Mouse (Mus musculus) neural tube, embryonic 11.5 days (tissue): ENCODE results near the gene Sh3bp1. TPM values are rescaled to one million over a fixed set of nuclear protein-coding genes. Genes with fewer than 3 reads are reported as not detected.
"Not testable (repeated sequence)": the region's sequence is repeated elsewhere in the genome, so short reads cannot be mapped to it uniquely, and the experiment has no call there.

Experiments
- ATAC-seq: fragments of 200-750 bp; cut with Nextera tagmentation; 2 replicates; pipeline ENCODE4 v1.8.0; 2017; ENCODE audit warnings: moderate number of reproducible peaks, mild to moderate bottlenecking, moderate TSS enrichment, moderate library complexity; ENCODE audit not compliant: insufficient read depth, low FRiP score, low TSS enrichment
- DNase-seq: peaks from one replicate; pipeline ENCODE4 v3.0.0-alpha.2; 2015; ENCODE audit warnings: low spot score
- H3K27ac ChIP-seq: fragments of 300-500 bp; sonication (generic); 2 replicates; pipeline ENCODE4 v1.5.1; 2014; ENCODE audit warnings: low read depth, mild to moderate bottlenecking, low read length
- H3K27me3 ChIP-seq: fragments of 300-500 bp; sonication (generic); 2 replicates; pipeline ENCODE4 v1.6.1; 2014; ENCODE audit warnings: mild to moderate bottlenecking, low read length, mixed read lengths; ENCODE audit not compliant: control insufficient read depth, insufficient read depth
- H3K36me3 ChIP-seq: fragments of 300-500 bp; sonication (generic); 2 replicates; pipeline ENCODE4 v1.6.1; 2014; ENCODE audit warnings: mild to moderate bottlenecking, low read length, moderate library complexity, mixed read lengths; ENCODE audit not compliant: control insufficient read depth, insufficient read depth
- H3K4me1 ChIP-seq: fragments of 300-500 bp; sonication (generic); 2 replicates; pipeline ENCODE4 v1.6.1; 2014; ENCODE audit warnings: low read length, mixed read lengths; ENCODE audit not compliant: control insufficient read depth, insufficient read depth
- H3K4me2 ChIP-seq: fragments of 300-500 bp; sonication (generic); 2 replicates; pipeline ENCODE4 v1.6.1; 2014; ENCODE audit warnings: low read depth, mild to moderate bottlenecking, moderate library complexity
- H3K4me3 ChIP-seq: fragments of 300-500 bp; sonication (generic); 2 replicates; pipeline ENCODE4 v1.5.1; 2014; ENCODE audit warnings: low read depth, low read length
- H3K9ac ChIP-seq: fragments of 300-500 bp; sonication (generic); 2 replicates; pipeline ENCODE4 v1.6.1; 2014; ENCODE audit warnings: mild to moderate bottlenecking, low read length
- H3K9me3 ChIP-seq: fragments of 300-500 bp; sonication (generic); 2 replicates; pipeline ENCODE4 v1.6.1; 2016; ENCODE audit warnings: low read length; ENCODE audit not compliant: control insufficient read depth
- WGBS: fragments of 180-500 bp; shearing (Covaris S2); extraction: QIAGEN DNeasy Blood & Tissue Kit; methylation state at CpG from one replicate; pipeline ENCODE4 v1.1.7; 2014; 5-methylcytosine and 5-hydroxymethylcytosine counted together
- polyA plus RNA-seq: library from polyadenylated mRNA; unstranded; fragments of >200 nt; fragmentation: Nextera tagmentation; extraction: Ambion mirVana; gene quantifications from 2 replicates; pipeline ENCODE4 v1.2.1, GENCODE M21; 2014

Sh3bp1 gene
- polyA plus RNA-seq, 1 experiment from 2014 or later, result 14.4 TPM

- Histone ChIP-seq H3K27ac (0 out of 2 replicates have a peak overlapping the region, but pooled peaks have one; percentile 98), H3K9ac (peak overlapping the region; percentile 88), H3K4me3 (no peak overlapping the region), H3K36me3 (no peaks in the 10 kb centered on the region), H3K4me1 (peaks cover 6% of the 10 kb centered on the region; the same call in 1 of the 2 replicates), H3K4me2 (peak overlapping the region; percentile 88), H3K9me3 (no peaks in the 10 kb centered on the region), H3K27me3 (no peaks in the 10 kb centered on the region)
- ATAC-seq (no peak), DNase-seq (no peak)
- 73% methylated on average over 5 of the region's 5 CpGs for WGBS
These were observed 24.0 kb upstream of the Sh3bp1 start for GRCm38 (mm10) chr15:78875537-78875936.

DNA sequence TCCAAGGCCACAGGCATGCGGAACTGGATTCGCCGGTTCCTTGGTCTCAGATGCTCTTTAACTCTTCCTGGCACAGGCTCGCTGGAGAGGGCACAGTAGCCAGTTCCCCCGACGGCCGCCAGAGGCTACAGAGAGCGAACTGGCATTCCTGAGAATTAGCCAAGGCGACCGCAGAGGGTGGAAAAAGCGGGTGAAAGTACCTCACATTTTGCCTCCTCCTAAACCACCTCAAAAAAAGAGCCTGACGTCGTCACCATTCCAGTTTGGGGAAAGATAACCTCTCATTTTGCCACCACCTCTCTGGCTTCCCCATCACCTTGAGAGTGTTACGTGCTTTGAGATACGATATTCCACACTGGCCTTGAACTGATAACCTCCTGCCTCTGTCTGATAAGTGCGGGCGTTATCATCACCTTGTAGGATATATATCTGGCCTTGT, 23.3 kb upstream of the Sh3bp1 start:
- 5% methylated on average over 17 of the region's 17 CpGs for WGBS
- Histone ChIP-seq H3K9me3 (no peaks in the 10 kb centered on the region), H3K36me3 (no peaks in the 10 kb centered on the region), H3K27me3 (no peaks in the 10 kb centered on the region), H3K4me2 (peak overlapping the region; percentile 88), H3K27ac (peak overlapping the region; percentile 98), H3K4me3 (peak overlapping the region; percentile 74), H3K9ac (peak overlapping the region; percentile 88), H3K4me1 (peaks cover 6% of the 10 kb centered on the region; the same call in 1 of the 2 replicates)
- 0 out of 2 replicates have a peak, but pooled peaks have one; percentile 18 for ATAC-seq
- DNase-seq, result peak; percentile 86

DNA sequence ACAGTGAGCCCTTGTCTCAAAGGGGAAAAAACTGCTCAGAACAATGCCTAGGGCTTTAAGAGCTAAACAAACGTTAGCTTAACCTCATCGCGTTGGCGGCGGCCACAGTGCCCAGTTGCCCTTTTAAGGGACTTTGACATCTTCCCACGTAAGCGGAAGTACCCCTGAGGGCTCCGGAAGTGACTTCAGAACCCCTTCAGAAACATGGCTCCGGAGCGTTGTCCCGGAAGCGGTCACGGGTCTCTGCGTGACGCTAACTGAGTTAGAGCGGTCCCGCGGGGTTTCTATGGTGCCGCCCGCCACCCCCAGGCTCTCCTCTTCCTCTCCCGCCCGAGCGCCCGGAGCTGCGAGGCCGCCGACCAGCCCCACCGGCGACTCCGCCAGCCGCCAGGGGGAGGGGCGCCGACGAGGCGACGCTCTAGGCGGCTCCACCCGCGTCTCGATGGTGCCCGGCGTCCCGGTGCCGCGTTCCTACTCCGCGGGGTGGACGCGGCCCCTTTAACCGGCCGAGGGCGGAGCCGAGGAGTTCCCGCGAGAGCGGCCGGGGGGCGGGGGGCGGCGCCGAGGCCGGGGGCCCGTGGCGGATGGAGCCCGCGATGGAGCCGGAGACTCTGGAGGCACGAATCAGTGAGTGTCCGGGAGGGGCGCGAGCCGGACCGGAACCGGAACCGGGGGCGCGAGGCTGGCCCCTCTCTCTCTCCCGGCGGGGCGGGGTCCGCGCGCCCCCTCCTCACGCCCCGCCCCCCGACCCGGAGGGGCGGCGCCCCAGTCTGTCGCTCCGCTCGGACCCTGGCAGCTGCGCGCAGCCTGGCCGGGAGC, 22.4 kb upstream of the Sh3bp1 start, which contains the start of gene Gga1:
Gene Gga1, plus strand, starts transcription at position 200 of the 819 bp plus-strand sequence.
- Histone ChIP-seq H3K27me3 (no peaks in the 10 kb centered on the region), H3K27ac (peak within 1 kb of the TSS; percentile 98), H3K9ac (peak within 1 kb of the TSS; percentile 88), H3K9me3 (no peaks in the 10 kb centered on the region), H3K4me1 (peaks cover 6% of the 10 kb centered on the region; the same call in 1 of the 2 replicates), H3K36me3 (no peaks in the 10 kb centered on the region), H3K4me3 (peak within 1 kb of the TSS; percentile 74), H3K4me2 (peak within 1 kb of the TSS; percentile 88)
- ATAC-seq (peak; percentile 89), DNase-seq (peak; percentile 95)
- WGBS, result under 1% methylated on average over 72 of the region's 95 CpGs

DNA sequence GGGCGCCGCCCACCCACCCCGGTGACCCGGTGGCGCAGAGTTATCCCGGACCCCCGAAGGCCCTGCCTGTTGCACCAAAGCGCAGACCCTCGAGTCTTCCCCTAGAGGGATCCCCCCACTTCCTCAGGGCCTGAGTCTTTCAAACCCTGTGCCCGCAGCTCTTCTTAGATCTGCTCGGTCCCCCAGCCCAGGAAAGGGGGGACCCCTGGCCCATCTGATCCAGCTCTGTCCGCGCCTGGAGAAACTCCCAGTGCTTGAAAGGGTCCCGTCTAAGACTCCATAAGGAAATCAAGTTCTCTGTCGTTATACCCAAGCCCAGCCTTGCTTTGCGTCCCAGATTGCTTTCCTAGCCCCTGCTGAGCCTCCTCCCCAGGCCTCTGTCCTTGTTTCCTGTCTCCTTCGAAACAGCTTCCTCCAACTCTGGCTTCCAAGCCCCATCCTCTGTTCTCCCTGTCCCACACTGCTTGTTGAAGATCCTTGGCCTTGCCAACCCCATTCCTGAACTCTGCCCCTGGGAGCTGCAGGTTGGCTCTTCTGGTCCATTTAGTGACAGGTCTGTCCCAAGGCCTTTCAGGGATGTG, 21.7 kb upstream of the Sh3bp1 start:
- H3K27me3 ChIP-seq, result no peaks in the 10 kb centered on the region
- under 1% methylated on average over 17 of the region's 17 CpGs for WGBS
- H3K4me1 ChIP-seq, result peaks cover 6% of the 10 kb centered on the region; the same call in 1 of the 2 replicates
- H3K27ac ChIP-seq, result peak overlapping the region; percentile 98
- no peaks in the 10 kb centered on the region for H3K9me3 ChIP-seq
- peak overlapping the region; percentile 88 for H3K4me2 ChIP-seq
- no peaks in the 10 kb centered on the region for H3K36me3 ChIP-seq
- peak overlapping the region; percentile 88 for H3K9ac ChIP-seq
- ATAC-seq (peak; percentile 31; the same call in 1 of the 2 replicates), DNase-seq (no peak)
- H3K4me3 ChIP-seq, result peak overlapping the region; percentile 74

DNA sequence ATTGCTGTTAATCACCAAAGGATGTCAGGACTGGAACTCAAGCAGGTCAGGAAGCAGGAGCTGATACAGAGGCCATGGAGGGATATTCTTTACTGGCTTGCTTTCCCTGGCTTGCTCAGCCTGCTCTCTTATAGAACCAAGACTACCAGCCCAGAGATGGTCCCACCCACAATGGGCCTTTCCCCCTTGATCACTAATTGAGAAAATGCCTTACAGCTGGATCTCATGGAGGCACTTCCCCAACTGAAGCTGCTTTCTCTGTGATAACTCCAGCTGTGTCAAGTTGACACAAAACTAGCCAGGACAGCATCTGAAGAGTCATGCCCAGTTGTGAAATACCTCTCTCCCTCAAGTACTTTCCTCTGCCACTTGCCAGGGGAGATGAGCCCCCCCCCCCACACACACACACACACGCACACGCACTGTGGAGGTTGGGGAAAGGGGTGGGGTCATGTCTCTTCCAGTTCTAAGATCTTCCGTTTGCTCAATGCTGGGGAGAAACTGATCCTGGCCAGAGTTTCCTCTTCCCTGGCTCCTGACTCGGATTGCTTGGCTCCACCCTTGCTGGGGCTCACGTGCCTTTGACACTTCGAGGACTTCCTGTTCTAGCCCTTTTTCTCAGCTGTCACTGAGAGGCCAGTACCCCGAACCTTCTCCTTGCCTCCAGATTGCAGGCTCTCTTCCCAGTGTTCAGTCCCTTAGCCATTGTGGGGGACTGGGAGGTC, 20.6 kb upstream of the Sh3bp1 start:
- not testable (repeated sequence) for H3K4me1 ChIP-seq, H3K4me2 ChIP-seq, H3K27ac ChIP-seq, H3K4me3 ChIP-seq, H3K27me3 ChIP-seq, H3K9me3 ChIP-seq, H3K9ac ChIP-seq, ATAC-seq, H3K36me3 ChIP-seq, DNase-seq
- WGBS, result 74% methylated on average over 7 of the region's 7 CpGs

GRCm38 (mm10) chr15:78880432-78880831, 19.1 kb upstream of the Sh3bp1 start:
- WGBS, result 94% methylated on average over 8 of the region's 8 CpGs
- Histone ChIP-seq H3K9ac (no peak overlapping the region), H3K4me3 (no peak overlapping the region), H3K4me2 (no peak overlapping the region), H3K4me1 (peaks cover 6% of the 10 kb centered on the region; the same call in 1 of the 2 replicates), H3K27me3 (no peaks in the 10 kb centered on the region), H3K36me3 (peaks cover 14% of the 10 kb centered on the region), H3K9me3 (no peaks in the 10 kb centered on the region), H3K27ac (no peak overlapping the region)
- DNase-seq (no peak), ATAC-seq (no peak)

DNA sequence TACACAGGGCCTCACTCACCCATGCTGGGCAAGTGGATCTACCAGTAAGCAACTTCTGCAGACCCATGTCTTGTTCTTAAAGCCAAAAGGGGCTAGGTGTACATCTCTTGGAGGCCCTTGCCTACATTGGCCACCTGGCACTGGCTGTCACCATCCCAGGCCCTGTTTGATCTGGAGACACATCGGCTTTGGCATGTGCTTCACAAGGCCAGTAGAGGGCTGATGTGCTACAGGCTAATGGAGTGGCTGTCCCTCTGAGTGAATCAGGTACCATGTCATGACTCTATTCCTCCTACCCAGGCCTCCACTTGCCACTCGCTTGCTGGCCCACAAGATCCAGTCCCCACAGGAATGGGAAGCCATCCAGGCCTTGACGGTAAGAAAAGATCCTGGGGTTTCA, 17.7 kb upstream of the Sh3bp1 start:
- 88% methylated on average over 3 of the region's 3 CpGs for WGBS
- ATAC-seq, result no peak
- no peaks in the 10 kb centered on the region for H3K27me3 ChIP-seq
- no peaks in the 10 kb centered on the region for H3K9me3 ChIP-seq
- no peak overlapping the region for H3K27ac ChIP-seq
- no peak overlapping the region for H3K4me2 ChIP-seq
- no peak overlapping the region for H3K4me3 ChIP-seq
- H3K36me3 ChIP-seq, result peaks cover 14% of the 10 kb centered on the region
- peaks cover 6% of the 10 kb centered on the region; the same call in 1 of the 2 replicates for H3K4me1 ChIP-seq
- no peak for DNase-seq
- no peak overlapping the region for H3K9ac ChIP-seq

DNA sequence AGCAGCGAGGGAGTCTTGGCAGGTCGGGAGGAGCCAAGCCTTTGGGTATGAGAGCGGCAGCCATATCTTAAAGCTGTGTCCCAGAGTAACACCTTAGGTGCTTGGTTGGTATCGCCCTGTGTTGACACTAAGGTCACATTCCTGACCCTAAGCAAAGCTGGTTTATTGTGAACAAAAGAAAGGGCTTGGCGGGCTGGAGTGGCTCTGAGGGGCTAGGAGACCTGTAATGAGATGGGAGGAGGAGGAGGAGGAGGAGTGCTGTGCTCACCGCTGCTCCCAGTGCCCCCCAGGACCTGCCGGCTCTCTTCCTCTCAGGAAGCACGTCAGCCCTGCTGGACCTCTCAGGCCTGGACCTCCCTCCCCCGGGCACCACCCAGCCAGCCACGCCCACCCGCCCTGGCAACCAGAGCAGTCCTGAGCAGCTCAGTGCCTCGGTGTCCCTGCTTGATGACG, 10.1 kb upstream of the Sh3bp1 start:
- H3K9ac ChIP-seq, result no peak overlapping the region
- ATAC-seq (no peak), DNase-seq (no peak)
- H3K9me3 ChIP-seq, result no peaks in the 10 kb centered on the region
- H3K27ac ChIP-seq, result no peak overlapping the region
- WGBS, result 29% methylated on average over 11 of the region's 13 CpGs
- peaks cover 11% of the 10 kb centered on the region for H3K36me3 ChIP-seq
- no peak overlapping the region for H3K4me2 ChIP-seq
- peaks cover 3% of the 10 kb centered on the region; the same call in 1 of the 2 replicates for H3K4me1 ChIP-seq
- no peaks in the 10 kb centered on the region for H3K27me3 ChIP-seq
- no peak overlapping the region for H3K4me3 ChIP-seq
